Mouse (Mus musculus) spleen, postnatal 14 days (tissue): ENCODE results near the gene Fstl1.

ENCODE experiments used
- DNase-seq, 2 experiments: peaks; one replicate each; pipeline ENCODE4 v3.0.0; 2021 to 2022; ENCODE audit warnings: low spot score in 2 of 2

Fstl1 gene

DNA sequence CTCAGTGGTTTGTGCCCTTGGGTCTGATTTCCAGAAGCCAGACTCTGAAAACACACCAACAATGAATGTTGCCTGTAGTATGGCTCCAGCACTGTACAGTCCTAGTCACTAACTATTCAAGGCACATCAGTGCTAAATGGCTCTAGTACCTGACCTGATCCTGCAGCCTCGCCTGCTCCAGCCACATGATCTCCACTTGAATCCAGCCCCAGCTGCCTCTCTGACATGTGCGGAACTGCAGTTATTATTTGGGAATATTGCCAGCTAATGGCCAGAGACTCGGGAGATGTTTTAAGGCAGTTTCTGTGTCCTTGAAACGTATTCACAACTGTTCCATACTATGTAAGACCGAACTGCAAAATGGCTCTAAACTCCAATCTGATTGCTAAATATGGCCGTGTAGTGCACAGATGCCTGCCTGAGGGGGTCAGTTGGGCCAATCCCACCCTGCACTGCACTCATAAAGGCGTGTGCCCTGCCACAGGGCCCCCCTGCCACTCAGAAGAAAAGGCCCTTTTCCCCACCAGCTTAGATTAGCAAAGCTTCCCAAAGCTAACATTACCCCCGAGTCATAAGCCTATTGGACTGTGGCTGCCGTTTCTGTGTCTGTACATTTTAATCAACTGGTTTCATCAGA is 11.0 kb downstream of the Fstl1 start:
- DNase-seq, result no peak

DNA sequence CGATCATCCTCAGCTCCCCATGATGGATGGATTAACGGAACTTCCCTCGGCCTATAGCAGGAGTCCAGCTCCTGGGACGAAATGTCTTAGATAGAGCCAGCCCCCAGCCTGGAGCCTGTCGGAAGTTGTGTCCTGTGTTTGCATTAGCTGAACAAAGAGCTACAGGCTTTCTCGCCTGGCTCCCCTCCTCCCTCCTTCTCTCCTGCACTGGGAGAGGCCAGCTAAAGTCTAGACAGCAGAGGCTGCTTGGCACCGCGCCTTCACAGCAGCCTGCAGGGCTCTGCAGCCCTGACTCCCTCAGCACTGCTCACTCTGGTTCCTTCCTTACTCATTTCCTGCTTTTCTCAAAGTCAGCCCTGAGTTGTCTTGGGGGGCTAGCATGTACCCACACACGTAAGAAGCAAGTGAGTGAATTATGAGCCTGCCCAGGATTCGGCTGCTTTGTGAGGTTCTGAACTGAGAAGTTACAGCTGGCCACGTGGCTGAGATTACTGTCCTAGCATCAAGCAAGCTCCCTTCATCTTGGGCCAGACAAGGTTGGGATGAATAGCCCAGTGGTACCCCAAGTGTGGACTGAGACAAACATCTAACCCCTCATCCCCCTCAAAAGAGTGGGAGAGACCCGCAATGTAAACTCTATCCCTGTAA is 11.8 kb downstream of the Fstl1 start:
- DNase-seq, result no peak

DNA sequence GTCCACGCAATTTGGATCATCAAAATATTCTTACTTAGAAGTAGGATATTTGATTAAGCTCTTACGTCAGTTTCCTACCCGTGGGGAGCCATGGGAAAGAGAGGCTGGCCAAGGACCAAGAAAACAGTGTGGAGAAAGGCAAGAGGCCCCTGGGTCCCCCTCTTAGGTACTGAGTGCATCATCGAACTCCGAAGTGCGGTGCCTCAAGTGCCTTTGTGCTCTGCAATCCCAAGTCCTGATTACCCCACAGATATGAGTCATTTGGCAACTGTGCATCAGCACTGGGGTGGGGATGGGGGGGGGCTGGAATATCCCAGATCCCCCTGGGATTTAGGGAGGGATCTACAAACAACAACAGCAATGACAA is 12.3 kb downstream of the Fstl1 start:
- DNase-seq, result no peak

DNA sequence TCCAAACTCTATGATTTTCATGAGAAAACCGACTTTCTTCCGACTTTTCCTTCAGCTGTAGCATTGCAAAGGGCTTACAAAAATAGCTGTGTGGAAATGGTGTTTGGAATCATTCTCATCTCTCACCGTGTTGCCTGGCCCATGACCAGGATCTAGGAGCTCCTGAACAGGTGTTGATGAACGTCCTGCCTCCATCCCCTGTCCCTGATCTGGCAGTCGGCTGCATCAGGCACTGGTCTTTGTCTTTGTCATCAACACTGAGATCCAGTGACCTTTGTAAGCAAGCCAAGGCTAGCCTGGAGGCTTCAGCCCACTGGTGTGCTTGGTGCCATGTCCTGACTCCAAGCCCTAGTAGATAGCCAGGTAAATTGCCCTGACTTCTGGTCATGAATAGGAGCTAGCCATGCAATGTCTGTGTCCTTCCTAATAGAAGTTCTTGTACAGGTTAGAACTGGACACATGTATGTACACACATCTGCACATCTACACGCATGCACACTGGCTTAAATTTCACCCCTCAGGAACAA is 12.8 kb downstream of the Fstl1 start:
- no peak for DNase-seq

DNA sequence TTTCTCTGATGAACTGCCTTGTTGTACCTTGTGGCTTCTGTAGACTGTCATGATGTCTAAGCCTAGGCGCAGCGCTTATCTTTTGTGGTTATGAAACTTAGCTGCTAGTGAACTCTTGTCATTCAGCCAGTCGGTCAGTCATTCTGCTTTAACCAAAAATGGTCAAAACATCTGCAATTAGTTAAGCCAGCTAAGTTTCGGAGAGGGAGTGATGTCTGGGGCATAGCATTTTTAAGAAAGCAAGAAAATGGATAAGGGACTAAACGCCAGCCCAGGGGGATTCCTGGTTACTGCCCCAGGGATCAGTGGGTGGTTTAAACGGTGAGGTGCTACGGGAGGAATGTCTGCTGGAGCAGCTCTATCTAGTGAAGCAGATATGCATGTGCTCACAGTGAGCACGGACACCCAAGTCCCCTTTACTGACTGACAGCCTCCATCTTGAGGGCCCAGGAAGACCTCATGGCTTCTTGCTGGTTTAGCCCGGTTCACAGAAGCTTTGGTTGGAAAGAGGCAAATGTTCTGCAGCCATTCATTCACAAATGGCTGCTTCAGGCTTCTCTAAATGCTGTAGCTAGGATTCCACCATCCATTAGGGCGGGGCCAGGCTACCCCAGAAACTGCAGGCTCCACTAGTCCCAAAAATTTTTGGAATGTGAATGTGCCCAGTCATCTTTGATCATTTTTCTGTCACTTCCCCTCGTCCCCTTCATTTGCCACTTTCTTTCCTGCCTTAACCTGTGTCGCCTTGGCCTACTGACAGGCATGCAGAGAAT is 13.5 kb downstream of the Fstl1 start:
- no peak for DNase-seq

DNA sequence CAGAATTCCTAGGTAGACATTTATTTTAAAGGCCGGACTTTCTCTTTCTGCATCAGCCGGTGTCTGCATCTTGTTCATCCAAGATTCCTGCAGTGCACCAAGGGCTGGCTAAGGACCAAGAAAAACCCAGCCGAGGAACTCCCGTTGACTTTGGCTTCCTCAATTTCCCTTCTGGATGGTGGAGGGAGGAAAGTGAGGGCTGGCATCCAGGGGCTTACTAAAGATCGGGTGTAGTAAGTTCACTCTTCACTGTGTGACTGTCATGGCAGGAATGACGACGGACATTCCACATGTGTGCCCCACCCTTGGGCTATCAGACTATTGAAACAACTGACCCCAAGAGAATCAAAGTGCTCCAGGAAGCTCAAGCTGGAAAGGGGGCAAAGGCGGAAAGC is 14.1 kb downstream of the Fstl1 start:
- DNase-seq, result no peak

DNA sequence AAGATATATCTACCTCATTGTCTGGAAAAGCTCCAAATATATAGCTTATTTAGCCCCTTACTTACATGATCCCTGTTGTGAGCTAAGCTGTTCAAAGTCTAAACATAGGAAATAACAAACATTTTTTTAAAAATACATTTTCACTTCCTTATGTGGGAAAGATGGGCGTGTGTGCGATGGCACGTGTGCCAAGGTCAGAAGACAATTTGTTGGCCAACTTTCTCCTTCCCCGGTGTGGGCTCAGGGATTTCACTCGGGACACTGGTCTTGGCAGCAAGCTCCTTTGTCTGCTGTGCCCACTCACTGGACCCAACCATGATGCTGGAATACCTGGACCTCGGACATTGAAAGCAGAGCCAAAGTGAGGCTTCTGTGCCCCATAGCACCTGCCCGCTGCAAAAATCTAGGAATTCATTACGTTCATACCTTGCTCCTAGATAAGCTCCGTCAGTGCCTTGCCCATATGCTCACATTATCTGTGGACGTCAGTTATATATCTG is 19.0 kb downstream of the Fstl1 start:
- DNase-seq, result no peak

DNA sequence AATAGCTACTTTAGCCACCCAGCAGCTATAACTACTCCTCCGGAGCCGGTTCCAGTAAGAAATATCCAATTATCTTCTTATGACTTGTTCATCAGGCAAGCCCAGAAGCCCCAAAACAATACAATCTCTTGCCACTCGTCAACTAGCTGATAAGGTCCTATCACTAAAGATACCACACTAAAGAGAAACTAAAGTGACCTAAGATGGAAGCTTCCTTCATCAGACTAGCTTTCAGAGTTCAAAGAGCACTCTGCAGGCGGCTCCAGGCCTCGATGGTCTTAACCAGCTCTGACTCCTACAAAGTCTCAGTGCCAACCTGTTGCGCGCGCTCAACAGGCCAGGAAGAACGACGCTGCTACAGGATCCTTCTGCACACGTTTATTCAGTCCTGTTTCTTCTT is 19.6 kb downstream of the Fstl1 start:
- no peak for DNase-seq

DNA sequence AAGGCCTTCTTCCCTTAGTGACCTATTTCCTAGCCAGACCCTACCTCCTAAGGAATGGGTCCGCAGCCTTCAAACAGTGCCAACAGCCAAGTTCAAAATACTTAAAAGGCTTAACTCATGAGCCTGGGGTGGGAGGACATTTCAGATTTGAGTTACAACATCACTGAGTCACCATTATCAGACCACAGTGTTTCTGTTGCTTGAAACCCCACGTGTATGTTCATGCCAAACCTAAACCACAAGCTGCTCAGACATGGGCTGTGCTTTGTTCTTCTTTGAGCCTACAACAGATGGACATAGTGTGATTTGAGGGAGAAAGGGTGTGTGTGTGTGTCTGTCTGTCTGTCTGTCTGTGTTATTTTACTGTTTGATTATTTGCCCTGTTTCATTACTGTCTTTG is 24.4 kb downstream of the Fstl1 start:
- no peak for DNase-seq

DNA sequence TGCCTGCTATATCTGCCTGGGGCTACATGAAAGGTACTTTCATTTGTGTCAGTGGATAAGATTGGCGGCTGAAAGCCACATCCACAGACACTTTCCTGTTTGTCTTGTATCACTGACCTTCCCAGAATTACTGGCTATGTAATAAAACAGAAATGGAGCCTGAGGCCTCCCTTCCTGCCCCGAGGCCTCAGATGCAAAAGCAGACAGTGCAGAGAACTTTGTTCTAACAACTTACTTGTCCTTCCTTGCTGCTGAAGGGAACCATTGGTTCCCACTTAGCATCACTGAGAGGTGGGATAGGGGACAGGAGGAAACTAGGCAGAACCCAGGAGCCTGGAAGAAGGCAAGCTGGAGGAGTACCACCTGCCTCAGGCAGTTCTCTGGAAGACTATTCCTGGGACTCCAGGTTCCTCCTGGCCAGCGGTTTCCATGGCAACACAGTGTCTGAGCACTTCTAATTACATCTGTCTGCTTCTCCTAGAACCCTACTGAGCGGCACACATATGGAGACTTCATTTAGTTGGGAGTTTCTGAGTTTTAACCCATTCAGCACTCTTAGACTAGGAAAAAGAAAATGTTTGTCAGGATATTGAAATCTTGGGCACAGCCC is 26.1 kb downstream of the Fstl1 start:
- DNase-seq, result no peak

DNA sequence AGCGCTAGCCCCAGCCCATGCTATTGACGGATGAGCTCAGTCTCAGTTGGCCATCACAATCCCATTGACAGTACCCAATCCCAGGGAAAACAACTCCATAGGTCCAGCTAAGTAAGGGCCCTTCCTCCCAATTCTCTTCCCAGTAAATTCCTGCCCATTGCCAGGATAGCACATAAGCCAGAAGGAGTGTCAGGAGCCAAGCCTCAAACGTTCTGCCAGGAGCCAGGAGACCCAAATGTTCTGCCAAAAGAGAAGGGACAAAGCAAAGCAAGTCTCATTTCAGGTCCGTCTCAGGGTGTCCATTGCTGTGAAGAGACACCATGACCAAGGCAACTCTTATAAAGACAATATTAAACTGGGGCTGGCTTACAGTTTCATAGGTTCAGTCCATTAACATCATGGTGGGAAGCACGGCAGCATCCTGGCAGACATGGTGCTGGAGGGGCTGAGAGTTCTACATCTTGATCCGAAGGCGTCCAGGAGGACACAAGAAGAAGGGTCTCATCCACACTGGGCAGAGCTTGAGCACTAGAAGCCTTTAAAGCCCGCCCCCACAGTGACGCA is 26.8 kb downstream of the Fstl1 start:
- no peak for DNase-seq

DNA sequence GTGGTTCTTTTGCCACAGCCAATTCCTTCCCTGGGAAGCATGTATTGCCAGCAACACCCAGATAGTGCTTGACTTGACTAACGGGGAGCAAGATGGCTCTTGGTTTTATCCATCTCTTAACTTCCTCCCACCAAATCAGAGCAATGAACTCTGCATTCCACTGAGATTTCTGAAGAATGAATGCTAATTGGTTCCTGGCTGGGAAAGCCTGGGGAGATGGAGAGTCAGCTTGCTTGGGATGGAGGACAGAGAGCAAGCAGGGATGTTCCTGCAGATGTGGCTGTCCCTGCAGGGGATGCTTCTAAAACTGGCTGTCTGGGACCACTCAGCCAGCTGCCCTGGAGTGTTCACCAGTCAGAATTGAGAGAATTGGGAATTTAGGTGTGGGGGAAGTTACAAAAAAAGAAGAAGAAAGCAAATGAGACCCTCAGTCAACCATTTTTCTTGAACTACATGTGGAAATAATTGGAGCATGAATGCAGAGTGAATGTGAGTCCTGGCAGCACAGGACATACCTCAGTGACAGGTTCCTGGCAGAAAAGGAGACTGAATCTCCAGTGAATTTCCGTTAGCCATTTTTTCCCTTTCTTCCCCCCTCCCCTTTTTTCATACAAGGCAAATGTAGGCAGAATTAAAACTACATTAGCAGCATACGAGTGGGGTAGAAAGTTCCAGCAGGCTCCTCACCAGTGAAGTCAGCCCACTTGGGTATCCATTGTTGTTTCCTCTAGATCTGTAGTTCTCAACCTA is 29.2 kb downstream of the Fstl1 start:
- no peak for DNase-seq

DNA sequence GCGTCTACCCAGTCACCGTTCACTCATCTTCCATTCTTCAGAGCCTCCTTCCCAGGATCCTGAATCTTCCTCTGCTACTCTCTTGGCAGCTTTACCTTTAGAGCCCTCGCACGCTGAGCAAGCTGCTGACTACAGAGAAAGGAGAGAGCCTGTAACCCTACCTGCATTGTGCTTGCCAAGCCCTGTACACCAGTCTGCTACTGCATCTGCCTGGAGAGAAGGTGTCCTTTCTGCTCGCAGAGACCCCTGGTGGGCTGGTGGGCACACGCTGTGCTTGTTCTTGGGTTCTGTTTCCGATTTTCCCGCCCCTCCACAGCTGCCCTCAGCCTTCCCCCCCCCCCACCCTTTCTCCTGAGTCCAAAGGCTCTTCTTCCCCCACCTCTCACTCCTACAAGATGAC is 30.6 kb downstream of the Fstl1 start:
- no peak for DNase-seq

DNA sequence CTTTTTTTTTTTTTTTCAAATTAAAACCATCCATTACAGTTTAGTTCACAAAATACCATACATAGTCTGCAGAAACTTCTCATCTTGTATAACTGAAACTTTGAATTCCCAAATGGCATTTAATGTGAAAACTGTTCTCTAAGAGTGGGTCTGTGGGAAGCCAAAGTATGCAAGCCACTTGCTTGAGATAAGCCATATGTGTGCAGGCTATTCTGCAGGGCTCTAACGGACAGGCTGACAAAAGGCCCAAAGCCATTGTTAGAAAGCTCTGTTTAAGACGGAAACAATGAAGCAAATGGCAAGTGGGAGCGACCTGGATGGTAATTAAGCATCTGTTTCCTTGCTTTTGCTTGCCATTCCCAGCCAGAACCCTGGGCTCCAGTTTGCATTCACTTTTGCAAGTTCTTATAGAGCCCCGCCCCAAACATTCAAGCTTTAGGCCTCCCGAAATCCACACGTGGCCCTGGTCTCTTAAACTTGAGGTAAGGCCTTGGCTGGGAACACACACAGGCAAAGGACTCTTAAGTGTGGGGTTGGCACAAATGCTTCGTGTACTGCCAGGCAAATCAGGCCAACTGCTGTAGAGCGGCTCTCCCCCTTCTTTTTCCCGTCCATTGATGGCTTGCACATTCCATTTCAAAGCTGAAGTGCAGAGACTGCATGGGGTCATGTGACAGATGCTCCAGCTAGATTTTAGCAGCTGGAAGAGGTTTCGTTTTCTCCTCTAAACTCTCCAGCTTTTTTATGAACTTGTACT is 32.4 kb downstream of the Fstl1 start:
- no peak for DNase-seq

DNA sequence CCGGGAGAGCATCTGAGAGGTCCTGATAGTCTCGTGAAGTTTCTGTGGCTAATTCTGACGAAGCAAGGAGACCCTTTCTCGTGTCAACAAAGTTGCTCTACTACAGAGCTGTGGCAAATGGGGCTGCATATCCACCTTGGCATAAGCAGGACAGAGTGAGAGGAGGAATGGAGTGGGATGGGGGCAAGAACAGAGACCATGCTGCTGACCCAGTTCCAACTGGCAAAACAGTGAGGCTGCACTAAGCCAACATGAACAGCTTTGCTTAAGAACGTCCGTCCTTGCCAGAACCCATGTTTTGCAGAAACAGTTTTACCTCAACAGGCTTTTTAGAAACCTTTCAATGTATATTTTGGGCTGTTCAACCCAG is 32.9 kb downstream of the Fstl1 start:
- no peak for DNase-seq

DNA sequence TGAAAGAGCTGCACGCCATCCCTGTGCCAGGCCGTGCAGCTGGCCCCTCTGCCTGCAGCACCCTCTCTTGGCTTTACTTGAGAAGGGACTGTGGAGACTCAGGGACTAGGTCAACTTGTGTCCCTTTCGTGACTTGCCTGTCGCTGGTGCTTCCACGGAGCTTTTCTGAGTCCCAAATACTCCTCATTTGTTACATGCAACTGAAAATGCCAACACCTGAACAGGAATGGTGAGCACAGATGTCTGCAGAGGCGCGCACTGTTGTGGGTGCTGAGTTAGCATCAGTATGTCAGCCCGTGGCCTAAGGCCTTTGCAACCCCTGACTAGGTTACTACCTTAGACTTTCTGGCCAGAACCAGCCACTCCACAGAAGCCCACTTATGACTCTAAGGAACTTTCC is 35.2 kb downstream of the Fstl1 start:
- no peak for DNase-seq

DNA sequence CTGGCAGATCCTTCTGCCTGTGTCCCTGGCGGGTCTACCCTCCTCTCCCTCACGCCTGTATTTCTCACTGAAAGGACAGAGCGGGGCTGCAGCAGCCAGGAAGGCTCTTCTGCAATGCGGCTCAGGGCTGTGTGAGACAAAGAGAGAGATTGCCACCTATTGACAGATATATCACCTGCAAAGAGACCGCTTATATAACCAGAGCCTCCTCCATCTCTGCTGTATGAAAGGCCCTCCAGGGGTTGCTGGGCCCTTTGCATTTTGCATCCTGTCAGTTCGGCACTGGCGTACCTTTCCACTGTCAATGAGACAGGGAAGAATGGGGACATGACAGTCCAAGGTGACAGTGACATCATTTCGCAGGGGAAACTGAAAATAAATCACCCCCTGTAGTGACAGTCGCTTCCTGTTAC is 35.8 kb downstream of the Fstl1 start:
- DNase-seq, result peak in 1 of 2 experiments; percentile 6

DNA sequence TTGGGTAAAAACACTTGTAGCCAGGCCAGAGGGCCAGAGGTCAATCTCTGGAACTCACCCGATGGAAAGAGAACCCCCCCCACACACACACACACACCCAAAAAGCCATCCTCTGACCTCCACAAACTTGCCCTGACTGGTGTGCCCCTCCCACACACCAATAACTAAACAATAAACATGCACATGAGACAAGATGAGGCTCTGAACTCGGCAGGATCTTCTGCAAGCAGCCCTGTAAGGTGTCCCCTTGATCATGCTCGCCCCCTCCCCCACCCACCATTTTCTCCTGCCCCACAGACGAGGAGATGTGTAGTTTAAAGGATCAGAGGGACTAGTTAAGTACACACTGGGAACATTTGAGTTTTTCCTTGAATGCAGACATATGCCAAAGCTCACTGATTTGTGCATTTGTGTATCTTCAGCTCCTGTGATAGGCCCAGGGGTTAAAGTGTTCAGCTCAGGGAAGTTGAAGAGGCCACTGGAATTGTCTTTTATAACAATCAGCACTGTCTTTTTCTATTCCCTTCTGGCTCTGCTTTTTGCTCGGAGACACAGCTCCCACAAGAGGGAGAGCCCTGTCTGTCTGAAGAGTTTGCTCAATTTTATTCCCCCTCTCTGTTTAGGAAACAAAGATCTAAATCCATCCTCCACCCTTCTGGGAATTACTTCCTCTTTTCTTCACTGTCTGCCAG is 37.2 kb downstream of the Fstl1 start:
- no peak for DNase-seq

DNA sequence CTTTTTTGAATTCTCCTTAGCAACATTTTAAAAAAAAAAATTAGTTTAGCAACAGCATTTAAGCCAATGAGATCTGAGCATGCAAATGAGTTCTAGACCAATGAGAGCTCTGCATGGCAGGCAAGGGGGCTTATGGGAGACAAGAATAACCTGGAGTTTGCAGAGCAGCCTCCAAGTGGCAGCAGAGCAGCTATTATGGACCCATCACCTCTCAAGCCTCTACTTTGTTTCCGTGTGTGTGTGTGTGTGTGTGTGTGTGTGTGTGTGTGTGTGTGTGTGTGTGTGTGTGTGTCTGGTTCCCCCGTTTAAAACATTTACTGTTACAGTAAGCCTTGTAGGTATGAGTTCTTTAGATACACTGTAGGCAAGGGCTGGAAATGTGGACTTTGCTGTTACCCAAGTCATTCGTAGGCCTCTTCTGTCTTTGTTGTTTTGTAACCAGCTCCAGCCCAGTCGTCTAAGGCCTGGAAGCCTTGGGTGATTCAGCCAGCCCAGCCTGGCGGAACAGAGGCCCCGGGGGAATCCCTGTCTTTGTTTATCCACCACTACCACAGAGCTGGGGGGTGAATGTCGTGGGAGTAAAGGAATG is 37.8 kb downstream of the Fstl1 start:
- peak in 1 of 2 experiments; percentile 35 for DNase-seq

DNA sequence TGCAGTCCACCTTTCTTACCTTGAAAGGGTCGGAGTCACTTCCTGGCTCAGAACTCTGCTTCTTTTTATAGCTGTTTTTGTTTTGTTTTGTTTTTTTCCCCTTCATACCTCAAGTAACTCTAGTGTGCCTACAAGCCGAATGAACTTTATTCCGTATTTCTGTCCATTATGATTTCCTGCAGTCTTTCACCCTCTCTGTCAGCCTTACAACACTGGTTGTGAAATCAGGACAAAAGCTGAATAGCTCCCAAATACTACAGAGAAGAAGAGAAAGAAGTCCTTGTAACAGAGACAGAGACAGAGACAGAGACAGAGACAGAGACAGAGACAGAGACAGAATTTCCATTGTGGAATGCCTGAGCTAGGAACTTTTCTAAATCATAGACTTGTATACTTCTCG is 41.3 kb downstream of the Fstl1 start:
- no peak for DNase-seq
